Mouse (Mus musculus): ENCODE results near the gene Cidec. TPM values are rescaled to one million over a fixed set of nuclear protein-coding genes. Genes with fewer than 3 reads are reported as not detected.

Gene Cidec
- total RNA-seq, 2 experiments from 2014 or later: not detected

DNA sequence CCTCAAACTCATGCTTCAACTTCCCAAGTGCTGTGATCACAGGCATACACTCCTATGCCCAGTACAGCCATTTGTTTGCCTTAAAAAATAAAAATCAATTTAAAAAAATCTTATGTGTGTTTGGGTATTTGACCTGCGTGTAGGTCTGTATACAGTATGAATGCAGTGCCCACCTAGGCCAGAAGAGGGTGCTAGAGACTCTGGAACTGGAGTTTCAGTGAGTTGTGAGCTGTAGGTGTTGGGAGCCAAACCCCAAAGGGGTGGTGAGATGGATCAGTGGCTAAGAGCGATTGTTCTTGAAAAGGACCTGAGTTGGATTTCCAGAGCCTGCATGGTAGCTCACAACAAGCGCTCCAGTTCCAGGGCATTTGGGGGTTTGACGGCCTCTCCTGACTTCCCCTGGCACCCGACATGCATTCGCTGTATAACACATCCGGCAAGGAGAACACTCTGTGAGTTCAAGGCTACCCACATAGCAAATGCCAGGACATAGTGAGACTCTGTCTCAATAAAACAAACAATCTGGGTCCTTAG is 5.7 kb upstream of the Cidec start:
- DNase-seq (ENCODE audit: low spot score in 2 of 2): peak; percentile 40 to 72
- peak; percentile 85 for TF ChIP-seq CTCF (conservative IDR thresholded peaks at IDR 0.05)
- Histone ChIP-seq H3K4me3 (no peak overlapping the region), H3K27ac (no peak overlapping the region)

GRCm38 (mm10) chr6:113440686-113441085 is 5.1 kb upstream of the Cidec start:
- H3K27ac ChIP-seq: no peak overlapping the region
- no peak for TF ChIP-seq CTCF (conservative IDR thresholded peaks at IDR 0.05)
- DNase-seq (ENCODE audit: low spot score in 2 of 2): no peak
- H3K4me3 ChIP-seq: no peak overlapping the region

DNA sequence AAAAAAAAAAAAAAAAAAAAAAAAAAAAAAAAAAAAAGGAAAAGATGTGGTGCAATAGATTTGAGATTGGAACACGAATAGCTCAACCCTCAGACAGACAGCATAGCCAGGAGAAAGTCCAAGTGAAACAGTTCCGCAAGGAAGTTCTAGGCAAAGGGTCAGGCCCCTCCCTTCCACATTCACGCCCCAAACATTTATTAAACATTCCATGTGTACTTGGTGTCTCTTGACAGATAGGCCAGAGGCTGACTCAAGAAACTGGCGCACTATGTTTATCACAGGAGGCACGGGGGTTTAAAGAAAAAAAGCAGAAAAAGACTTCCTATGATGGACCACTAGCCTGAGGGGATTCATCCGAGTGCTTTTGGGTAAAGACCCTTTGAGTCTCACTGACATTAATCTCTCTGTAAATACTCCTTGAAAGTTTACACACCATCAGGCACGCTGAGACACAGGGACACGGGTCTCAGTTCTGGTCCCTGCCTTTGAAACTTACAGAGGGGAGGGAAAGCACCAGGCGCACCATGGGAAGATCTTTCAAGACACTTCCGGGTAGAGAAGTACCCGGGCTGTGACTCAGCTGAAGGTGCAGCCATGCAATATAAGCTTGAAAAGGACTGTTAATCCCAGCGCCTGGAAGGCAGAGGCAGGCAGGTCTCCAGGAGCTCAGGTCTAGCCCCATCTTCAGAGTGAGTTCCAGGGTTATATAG is 3.3 kb upstream of the Cidec start:
- no peak for TF ChIP-seq CTCF (conservative IDR thresholded peaks at IDR 0.05)
- Histone ChIP-seq H3K4me3 (no peak overlapping the region), H3K27ac (no peak overlapping the region)
- no peak for DNase-seq (ENCODE audit: low spot score in 2 of 2)

- Histone ChIP-seq H3K27ac (no peak overlapping the region), H3K4me3 (no peak overlapping the region)
- TF ChIP-seq CTCF (conservative IDR thresholded peaks at IDR 0.05): no peak
- no peak for DNase-seq (ENCODE audit: low spot score in 2 of 2)
These were observed 1.6 kb upstream of the Cidec start for GRCm38 (mm10) chr6:113437135-113437534.

- TF ChIP-seq CTCF (conservative IDR thresholded peaks at IDR 0.05): no peak
- no peak for DNase-seq (ENCODE audit: low spot score in 2 of 2)
- no peak overlapping the region for H3K4me3 ChIP-seq
- no peak overlapping the region for H3K27ac ChIP-seq
These were observed 869 bp downstream of the Cidec start for GRCm38 (mm10) chr6:113434691-113435090.

GRCm38 (mm10) chr6:113433661-113434060 is 1.9 kb downstream of the Cidec start:
- no peak for DNase-seq (ENCODE audit: low spot score in 2 of 2)
- no peak overlapping the region for H3K4me3 ChIP-seq
- no peak for TF ChIP-seq CTCF (conservative IDR thresholded peaks at IDR 0.05)
- H3K27ac ChIP-seq: no peak overlapping the region

DNA sequence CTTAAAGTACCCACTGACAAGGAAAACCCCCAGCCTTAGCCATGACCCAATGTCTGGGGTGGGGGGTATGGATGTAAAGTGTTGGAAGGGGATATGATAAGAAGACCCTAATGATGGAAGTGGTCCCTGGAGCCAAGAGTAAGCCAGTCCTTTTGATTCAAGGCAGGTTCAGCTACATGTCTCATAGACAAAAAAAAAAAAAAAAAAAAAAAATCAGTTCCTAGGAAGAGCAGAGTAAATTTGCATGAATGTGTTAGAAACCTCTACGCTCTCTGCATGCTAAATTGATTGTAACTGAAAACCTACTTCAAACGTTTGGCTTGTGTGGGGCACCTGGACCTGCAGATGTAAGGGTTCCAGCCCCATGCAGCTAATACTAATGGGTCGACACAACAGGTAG is 3.8 kb downstream of the Cidec start:
- no peak overlapping the region for H3K4me3 ChIP-seq
- DNase-seq (ENCODE audit: low spot score in 2 of 2): no peak
- no peak overlapping the region for H3K27ac ChIP-seq
- no peak for TF ChIP-seq CTCF (conservative IDR thresholded peaks at IDR 0.05)

- TF ChIP-seq CTCF (conservative IDR thresholded peaks at IDR 0.05): no peak
- DNase-seq (ENCODE audit: low spot score in 2 of 2): no peak
- Histone ChIP-seq H3K27ac (no peak overlapping the region), H3K4me3 (no peak overlapping the region)
These were observed 4.7 kb downstream of the Cidec start for GRCm38 (mm10) chr6:113430846-113431245.

DNA sequence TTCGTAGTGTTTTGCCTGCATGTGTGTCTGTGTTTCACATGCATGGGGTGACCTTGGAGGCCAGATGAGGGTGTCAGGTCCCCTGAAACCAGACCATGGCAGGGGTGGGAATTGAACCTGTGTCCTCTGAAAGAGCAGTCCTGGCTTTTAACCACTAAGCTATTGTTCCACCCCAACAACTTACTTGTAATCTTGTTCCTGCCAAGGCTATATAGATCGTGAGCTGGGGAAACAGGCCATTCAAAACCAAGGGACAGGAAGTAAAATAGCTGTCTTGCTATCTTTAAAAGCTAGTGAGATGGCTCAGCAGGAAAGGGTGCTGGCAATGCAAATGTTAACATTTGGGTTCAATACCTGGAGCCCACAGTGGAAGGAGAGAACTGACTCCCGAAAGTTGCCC is 5.6 kb downstream of the Cidec start:
- no peak for TF ChIP-seq CTCF (conservative IDR thresholded peaks at IDR 0.05)
- Histone ChIP-seq H3K27ac (no peak overlapping the region), H3K4me3 (no peak overlapping the region)
- DNase-seq (ENCODE audit: low spot score in 2 of 2): no peak

GRCm38 (mm10) chr6:113428006-113428405 is 7.6 kb downstream of the Cidec start:
- TF ChIP-seq CTCF (conservative IDR thresholded peaks at IDR 0.05): no peak
- Histone ChIP-seq H3K4me3 (no peak overlapping the region), H3K27ac (no peak overlapping the region)
- no peak for DNase-seq (ENCODE audit: low spot score in 2 of 2)

DNA sequence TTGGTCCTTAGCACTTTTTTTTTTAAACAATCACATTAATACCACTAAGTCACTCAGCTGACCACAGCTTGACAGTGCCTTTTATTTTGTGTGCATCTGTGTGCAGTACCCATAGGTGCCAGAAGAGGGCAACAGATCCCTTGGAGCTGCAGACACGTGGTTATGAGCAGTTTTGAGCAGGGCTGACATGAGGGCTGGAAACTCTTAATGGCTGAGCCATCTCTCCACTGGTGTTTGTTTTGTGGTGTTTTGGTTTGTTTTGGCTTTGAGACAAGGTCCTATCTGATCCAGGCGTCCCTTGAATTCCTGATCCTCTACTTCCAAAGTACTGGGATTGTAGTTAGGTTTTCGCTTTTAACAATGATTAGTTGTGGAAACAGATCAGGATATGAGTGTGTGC is 8.2 kb downstream of the Cidec start:
- no peak overlapping the region for H3K27ac ChIP-seq
- no peak overlapping the region for H3K4me3 ChIP-seq
- no peak for DNase-seq (ENCODE audit: low spot score in 2 of 2)
- TF ChIP-seq CTCF (conservative IDR thresholded peaks at IDR 0.05): peak; percentile 73

DNA sequence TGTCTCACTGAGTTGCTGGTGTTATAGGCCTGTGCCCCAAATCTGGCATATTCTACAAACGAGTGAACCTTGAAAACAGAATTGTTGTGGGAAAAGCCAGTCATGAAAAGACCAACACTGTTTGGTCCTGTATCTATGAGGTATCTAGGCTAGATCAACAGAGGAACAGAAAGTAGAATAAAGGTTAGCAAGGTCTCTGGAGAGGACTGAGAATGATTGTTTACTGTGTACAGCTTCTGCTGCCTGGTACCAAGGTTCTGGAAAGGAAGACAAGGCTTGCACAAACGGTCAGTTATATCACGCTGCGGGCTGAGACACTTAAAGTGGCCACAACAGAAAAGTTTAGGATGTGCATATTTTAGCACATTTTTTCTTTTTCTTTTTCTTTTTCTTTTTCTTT is 8.9 kb downstream of the Cidec start:
- DNase-seq (ENCODE audit: low spot score in 2 of 2): no peak

DNA sequence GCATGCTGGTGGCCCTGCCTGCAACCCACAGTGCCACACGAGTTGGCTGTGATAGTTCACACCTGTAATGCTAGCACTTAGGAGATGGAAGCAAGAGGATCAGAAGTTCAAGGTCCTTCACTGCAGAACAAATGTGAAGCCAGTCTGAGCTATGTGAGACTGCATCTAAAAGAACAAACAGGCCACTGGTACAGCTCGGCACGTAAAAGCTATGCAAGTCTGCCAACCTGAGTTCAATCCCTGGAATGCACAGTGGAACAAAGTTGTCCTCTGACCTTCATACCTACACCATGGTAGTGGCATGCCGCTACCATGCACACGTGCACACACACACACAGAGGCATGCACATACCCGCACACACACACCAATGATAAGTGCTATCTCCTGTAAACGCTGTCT is 11.4 kb downstream of the Cidec start:
- TF ChIP-seq CTCF (conservative IDR thresholded peaks at IDR 0.05): peak; percentile 66
- Histone ChIP-seq H3K4me3 (no peak overlapping the region), H3K27ac (no peak overlapping the region)
- no peak for DNase-seq (ENCODE audit: low spot score in 2 of 2)

More for the DNA sequence above, 8.9 kb downstream of the Cidec start:
- H3K27ac ChIP-seq: no peak overlapping the region
- no peak overlapping the region for H3K4me3 ChIP-seq
- no peak for TF ChIP-seq CTCF (conservative IDR thresholded peaks at IDR 0.05)

DNA sequence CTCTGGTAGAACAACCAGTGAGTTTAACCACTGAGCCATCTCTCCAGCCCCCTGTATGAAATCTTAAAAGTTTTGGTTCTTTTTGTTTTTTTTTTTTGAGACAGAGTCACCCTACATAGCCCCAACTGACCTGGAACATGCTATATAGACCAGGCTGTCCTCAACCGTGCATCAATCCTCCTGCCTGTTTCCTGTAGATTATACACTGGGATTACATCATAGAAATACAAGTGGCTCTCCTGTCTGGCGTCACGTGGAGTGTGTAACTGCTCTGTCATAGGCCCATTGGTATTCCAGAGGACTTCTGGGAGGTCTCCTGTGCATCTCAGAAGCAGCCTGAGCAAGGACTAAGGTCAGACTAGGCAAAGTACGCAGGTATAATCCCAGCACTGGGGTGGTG is 12.6 kb downstream of the Cidec start:
- TF ChIP-seq CTCF (conservative IDR thresholded peaks at IDR 0.05): no peak
- Histone ChIP-seq H3K4me3 (no peak overlapping the region), H3K27ac (no peak overlapping the region)
- DNase-seq (ENCODE audit: low spot score in 2 of 2): no peak

Data from layer of hippocampus, adult 2 months (tissue).